Mouse (Mus musculus) c-Kit-positive CD71-positive TER-119-negative erythroid progenitor cells, embryonic 14.5 days (primary cell): ENCODE data around the gene Cpm.
"Not testable (repeated sequence)": the region's sequence is repeated elsewhere in the genome, so short reads cannot be mapped to it uniquely, and the experiment has no call there.

Source experiments
- DNase-seq: peaks from one replicate; pipeline ENCODE4 v3.0.0-alpha.2; 2013; ENCODE audit warnings: low read depth

Cpm gene

DNA sequence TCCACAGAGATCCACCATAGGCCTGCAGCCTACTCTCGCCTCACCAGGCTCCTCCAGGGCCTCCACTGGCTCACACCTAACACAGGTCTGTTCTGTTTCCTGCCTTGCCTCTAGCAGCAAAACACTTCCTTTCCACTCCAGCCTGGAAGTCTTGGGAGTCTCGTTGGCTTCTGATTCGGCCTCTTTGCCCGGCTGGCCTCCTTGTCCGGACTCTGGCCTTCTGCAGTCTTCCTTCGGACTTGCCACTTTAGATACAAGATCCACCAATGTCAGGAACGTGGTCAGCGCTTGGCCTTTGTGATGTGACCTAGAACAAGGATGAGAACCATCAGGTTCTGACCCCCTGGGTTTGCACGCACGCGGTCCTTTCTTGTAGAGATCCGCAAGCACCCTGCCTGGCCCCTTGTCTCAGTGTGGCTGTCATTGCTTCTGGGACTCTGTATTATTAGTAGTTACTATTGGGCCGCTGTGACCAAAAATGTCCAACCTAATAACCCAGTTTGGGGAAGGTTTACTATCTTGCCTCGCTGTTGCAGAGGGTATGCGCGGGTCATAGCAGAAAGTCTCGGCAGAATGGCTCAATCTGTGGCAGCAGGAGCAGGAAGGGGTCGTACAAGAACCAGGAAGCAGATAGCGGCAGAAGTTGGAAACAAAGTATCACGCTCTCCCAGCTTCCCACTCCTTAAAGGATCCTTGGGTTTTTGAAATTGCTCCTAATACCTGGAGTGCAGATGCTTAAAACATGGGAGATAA is 22.1 kb upstream of the Cpm start:
- DNase-seq: no peak

DNA sequence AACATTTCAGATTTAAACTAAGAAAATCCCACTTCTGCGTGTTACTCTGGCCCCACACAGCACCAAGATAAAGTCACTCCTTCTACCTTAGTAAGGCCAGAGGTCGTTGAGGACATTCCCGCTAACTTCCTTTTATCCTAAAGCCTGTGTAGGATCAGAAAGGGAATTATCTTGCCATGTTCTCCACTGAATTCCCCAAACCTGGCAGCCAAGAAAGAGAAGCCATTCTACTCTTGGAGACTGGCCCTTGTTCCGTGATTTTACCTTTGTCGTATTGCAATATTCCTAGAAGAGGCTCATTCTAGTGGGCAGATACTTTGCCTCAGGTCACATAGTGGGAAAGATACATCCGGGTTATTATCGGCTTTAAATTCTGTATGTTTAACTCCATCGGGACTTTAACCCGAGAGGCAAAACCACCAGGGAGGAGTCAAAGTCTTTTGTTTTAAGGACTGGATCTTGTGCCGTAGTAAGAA is 21.5 kb upstream of the Cpm start:
- DNase-seq: no peak

DNA sequence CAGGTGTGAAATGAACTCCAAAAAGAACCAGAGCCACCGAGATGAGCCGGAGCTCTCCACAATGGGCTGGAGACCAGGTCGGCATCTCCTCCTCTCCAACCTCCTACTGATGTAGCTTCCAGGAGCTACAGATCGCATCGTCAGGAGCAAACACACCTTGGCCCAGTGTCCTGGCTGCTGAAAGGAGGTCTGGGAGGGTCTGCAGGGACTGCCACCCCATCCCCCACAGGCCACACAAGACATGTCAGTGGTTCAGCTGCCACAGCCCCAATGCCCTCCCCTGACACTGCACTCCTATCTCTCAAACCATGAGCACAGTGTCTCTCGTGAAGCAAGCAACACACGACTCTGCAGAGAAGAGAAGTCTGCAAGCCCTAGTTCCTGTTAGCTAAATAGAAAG is 20.8 kb upstream of the Cpm start:
- DNase-seq: no peak

DNA sequence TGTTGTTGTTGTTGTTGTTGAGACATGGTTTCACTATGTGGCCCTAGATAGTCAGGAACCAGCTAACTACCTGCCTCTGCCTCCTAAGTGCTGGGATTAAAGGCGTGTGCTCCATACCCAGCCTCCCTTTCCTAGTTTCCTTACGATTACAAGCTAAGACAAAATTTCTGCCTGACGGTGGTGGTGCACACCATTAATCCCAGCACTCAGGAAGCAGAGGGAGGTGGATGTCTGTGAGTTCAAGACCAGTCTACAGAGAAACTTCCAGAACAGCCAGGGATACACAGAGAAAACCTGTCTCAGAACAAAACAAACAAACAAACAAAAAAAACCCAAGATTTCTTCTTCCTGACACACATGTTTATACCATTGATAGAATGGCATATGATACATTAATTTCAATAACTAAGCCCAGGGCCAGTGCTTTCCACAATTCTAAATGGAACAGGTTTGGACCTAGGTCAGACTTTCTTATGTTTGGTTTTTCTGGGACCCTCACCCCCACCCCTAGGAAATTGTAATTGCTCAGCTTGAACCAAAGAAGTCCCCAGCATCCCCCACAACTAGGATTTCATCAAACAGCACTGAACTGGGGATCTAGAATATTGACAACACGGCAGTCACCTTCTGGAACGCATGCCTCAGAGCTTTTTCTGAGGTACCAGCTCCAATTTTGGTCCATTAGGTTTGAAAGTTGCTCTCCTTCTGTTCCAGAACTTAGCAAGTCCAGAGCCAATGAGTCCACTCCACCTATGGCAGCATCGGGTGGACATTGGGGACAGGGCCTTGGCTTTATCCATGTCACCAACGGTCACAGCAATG is 20.1 kb upstream of the Cpm start:
- DNase-seq: no peak

DNA sequence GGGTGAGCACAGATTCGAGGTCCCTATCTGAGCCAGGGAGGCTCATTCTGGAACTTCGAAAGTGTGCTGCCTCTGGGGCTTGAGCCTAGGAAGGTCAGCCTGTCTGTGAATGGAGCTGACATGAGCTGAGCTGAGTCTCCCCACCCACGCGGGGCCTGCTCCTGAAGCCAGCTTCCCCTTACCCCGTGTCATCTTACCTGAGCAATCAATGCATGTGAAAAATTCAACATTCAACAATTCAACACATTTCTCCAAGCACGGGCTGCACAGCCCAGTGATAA is 19.6 kb upstream of the Cpm start:
- no peak for DNase-seq

DNA sequence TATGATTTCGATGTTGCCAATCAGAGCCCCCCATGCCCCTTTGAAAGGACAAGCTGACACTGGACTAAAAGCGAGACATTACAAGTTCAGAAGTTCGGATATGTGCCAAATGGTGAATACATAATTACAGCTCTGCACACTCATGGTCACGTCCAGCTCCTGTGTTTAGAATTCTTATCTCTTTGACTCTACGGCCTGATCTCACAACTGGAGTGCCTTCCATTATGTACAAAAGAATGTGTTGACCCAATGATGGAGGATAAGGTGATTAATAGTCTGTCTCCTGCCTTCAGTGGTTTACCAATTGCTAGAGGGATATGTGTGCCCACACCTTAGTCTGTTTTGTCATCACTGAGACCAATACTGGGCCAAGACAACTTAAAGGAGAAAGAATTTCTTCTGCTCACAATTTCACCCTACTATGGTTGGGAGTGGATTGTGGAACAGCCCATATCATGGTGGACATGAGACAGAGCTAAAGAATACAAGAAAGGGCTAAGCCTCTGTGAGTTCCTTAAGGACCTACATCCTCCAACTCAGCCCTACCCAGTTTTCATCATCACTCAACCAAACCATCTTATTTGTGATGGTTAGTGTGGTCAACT is 19.0 kb upstream of the Cpm start:
- no peak for DNase-seq

DNA sequence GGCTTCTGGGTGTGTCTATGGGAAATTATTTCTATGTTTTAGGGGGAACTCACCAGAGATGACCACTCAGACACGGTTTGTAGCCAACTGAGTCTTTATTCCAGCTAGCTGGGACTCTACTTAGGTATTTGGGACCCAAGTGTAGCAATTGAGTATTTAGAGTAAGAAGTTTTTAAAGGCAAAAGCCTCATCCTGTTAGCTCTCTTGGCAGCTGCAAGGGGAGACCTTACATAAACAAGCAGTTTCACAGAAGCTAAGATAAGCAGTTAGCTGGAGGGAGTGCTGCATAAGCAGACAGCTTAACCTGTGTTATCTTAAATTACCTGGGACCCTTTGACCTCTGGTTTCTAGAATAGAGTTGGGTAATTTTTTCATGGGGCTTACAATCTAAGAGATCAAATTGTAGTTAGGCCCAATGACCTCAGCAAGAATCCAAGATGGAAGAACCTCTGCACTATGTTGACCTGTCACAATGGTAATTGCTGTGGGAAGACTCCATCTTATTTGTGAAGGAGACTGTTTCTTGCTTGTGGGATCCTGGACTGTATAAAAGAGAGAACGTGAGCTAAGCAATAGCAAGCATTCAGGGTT is 18.4 kb upstream of the Cpm start:
- no peak for DNase-seq

DNA sequence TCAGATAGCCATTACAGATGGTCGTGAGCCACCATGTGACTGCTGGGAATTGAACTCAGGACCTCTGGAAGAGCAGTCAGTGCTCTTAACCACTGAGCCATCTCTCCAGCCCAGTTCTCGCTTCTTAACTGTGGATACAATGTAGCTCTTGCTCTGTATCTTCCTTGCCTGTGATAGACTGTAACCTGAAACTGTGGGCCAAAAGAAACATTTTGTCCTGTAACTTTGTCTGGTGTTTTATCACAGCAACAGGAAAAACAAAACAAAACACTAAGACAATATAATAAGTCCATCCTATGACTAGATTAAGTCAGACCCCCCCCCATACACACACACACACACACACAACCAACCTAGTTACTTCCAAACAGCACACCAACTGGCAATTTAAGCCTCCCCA is 17.8 kb upstream of the Cpm start:
- no peak for DNase-seq

DNA sequence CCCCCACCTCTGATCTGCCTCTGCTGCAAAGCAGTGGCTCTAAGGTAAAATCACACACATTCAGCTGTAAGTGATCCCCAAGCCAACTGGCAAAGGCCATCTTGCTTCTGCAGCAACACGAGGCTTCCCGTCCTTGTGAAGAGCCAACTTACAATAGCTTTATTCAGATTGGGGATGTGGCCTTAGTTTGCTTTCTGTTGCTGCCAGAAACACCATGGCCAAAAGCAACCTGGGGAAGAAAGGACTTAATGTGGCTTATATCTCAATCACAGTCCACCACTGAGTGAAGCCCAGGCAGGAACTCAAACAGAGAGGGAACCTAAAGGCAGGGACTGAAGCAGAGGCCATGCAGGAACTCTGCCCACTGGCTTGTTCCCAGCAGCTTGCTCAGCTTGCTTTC is 17.3 kb upstream of the Cpm start:
- no peak for DNase-seq

DNA sequence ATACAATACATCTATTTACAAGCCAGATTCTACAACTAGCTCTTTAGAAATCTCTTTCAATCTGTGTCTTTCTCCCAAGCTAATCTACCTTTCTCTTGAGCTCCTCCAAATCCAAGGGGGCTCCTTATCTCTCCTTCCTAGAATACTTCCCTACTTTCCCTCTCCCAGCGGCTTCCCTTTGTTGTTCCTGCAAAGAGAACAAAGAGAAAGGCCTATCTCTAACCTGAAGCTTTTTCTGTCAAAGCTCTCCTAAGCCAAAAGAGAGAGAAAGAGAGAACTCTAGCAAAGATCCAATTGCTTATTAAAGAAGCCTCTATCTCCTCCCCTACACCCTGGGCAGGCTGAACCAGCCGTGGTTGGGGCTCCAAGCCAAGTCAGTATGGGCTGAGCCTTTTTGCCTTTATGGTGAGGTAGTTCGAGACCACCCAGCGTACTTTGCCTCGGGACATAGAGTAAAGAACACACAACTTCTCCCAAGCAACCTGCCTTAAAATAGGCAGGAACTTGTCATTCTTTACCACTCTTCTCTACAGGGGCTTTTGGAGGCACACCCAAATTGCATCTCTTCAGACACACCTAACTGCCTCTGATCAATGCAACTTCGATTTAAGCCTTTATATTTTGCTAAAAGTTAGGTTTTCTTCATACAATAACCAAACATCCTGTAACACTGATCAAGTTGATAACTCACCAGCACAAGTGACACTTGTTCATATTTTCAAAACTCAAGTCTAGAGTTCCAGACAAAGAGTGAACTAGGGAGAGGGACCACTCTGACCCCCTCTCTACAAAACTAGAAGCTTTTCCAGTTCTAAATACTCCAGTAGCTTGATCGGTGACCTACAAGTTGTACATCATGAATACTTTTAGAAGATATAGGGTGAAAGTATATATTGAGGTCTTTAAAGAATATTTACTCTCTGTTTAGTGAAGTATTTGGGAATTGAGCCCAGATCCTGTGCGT is 16.4 kb upstream of the Cpm start:
- no peak for DNase-seq

DNA sequence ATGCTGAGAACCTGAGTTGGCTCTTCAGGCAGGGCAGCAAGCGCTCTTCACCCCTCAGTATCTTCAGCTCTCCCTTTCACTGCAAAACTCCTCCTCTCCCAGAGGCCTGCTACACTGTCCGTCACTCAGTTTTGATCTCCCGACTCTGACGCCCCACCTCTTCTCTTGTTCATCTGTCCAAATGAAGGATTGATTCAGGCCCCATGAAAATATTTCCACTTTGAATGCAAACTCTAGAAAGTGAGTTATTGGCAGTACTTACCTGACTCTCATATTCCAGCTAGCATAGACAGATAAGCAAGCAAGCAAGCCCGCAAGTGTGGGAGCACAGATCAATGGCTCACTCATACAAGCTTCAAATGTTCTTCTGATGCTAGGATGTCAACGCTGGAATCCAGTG is 15.3 kb upstream of the Cpm start:
- DNase-seq: no peak

DNA sequence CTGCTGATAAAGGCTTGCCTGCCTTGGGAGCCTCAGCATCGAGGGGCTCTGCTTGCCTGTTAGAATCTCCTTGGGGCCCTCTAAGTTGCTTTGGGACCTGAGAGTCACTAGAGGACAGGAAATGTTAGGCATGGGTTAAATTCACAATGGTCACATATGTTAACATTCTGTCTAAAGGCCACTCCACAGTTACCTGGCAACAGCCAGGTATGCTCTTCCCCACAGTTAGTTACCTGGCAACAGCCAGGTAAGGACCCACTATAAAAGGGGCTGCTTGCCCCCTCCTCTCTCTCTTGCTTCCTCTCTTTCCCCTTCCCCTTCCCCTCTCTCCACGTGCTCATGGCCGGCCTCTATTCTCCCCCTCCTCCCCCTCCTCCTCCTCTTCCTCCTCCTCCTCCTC is 14.9 kb upstream of the Cpm start:
- no peak for DNase-seq

DNA sequence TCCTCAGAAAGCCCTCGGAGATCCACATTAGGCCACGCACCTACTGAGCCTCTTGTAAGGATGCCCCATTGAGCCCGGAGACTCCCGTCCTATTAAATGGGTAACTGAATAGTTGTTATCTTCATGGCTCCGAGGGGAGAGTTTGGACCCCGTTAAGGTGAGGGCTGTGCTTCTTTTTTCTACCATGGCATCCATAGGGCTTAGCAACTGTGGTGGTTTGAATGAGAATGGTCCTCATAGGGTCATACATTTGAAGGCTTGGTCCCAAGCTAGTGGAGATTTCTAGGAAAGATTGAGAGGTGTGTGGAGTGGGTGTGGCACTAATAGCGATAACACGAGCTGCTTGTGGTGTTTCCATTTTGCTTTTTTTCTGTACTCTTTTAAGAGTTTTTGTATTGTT is 14.1 kb upstream of the Cpm start:
- no peak for DNase-seq

DNA sequence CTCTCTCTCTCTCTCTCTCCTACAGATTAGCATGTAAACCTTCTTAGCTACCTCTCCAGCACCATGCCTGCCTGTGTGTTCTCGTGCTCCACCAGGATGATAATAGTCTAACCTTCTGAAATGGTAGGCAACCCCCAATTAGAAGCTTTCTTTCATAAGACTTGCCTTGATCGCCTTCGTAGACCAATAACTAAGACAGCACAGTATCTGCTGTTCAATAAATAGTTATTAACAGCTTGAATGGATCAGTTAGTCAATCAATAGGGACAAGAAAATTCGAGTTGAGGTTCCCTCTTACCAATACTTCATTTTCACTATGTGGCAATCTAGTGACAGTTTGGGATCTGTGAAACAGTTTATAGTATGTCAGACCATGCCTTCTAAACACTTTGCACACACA is 13.6 kb upstream of the Cpm start:
- DNase-seq: no peak

DNA sequence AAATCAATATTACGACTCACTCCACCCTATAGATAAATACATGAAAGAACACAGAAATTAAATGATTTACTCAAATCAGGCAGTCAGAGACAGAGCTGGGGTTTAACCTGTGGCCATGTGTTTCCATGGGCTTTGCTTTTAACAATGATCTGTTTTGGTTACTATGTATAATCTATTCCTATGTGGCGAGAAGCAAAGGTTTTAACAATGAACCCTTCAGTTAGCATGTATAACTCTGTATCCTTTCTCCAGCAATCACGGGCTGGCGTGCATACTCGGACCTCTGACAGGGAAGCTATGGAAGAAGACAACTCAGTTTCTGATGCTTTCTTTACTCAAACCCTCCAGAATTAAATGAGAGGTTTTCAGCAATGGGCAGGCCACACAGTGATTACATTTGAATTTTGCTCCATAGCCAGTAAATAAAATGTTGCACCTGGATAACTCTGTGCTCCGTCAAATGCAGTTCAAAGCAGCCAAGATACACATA is 13.1 kb upstream of the Cpm start:
- DNase-seq: no peak

DNA sequence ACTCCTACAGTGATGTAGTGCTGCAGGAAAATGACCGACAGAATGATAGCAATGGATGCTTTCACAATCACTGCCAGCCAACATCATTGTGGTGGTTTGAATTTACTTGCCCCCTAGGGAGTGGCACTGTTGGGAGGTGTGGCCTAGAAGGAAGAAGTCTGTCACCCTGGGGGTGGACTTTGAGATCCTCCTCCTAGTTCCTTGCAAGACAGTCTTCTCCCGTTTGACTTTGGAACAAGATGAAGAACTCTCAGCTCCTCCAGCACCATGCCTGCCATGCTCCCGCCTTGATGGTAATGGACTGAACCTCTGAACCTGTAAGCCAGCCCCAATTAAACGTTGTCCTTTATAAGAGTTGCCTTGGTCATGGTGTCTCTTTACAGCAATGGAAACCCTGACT is 12.5 kb upstream of the Cpm start:
- not testable (repeated sequence) for DNase-seq

DNA sequence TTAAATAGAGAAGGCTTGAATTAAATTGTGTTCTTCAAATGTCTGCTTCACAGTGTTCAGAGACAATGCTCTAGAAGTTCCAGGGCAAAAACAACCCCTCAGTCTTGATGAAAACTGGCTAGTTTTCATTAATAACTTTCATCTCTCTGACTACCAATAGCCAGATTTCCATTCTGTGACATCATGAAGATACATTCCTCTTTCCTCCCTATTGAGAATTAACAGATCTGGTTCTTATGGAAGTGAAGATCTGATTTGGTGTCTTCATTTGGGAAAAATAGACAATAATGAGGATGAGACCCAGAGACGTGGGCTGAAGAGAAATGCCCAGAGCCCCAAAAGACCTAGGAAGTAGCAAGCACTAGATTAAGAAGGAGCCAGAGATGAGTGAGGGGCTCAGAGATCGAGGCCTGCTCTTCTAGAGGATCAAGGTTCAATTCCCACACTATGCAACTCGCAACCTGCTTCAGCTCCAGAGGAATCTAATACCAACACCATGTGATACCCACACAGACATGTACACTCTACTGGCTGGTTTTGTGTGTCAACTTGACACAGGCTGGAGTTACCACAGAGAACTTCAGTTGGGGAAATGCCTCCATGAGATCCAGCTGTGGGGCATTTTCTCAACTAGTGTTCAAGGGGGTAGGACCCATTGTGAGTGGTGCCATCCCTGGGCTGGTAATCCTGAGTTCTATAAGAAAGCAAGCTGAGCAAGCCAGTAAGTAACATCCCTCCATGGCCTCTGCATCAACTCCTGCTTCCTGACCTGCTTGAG is 11.5 kb upstream of the Cpm start:
- no peak for DNase-seq

DNA sequence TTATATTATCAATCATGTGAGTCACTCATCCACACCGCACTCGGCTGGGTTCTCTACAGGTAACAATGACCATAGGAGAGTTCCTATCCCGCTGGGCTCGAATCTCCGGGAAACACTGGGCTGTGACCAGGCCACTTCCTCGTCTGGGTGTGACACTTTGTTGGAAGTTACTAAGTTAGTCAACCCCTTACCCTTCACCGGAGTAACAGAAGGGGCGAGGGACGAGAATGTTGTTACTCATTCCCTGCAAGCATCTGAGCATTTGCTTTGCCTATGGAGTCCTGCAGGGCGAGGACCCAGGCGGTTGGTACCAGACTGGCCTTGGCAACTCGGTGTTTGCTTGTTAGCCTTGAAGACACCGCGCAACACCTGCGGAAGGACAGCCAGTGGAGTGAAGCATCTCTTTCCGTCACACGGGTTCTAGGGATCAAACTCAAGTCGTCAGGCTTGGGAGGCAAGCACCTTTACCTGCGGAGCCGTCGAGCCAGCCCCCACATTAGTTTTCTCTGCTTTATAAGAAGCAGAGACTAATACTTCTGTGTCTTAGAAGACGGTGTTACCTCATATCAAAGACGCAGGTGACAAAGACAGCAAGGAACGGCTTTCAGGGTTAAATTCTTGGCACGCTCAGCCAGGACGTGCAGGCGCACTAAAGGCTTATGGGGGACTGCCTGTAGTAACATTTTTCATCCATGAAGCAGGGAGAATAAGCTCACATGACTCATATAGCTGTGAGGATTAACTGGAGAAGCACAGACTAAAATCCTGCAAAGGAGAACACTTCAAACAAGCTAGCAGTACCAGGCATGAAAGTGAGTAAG is 10.0 kb upstream of the Cpm start:
- DNase-seq: no peak

DNA sequence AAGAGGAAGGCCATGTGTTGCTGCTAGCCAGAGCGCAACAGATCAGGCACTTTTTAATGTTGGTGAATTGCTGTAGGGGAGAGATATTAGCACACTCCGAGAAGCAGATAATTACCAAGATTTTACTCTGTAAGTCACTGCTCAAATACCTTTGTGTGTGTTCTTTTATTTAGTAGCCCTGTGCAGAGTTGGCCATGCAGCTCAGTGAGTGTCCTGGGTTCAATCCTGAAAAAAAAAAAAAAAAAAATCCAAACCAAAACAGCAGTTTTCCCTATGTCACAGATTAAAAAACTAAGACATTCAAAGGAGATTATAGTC is 9.5 kb upstream of the Cpm start:
- no peak for DNase-seq

DNA sequence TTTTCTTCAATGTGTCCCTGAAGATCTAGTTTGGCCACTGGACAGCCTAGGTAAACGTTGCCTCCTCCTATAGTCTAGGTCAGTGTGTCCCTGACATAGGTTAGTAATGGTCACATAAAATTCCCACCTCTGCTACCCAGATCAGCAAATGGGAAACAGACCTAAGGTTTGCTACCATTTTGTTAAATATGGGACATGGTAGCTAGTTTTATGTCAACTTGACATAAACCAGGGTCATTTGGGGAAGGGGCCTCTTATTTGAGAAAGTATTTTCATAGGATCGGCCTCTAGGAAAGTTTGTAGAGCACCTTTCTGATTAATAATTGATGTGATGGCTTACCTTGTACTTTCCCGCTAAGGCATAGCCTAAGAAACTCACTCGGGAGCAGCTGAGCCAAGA is 8.8 kb upstream of the Cpm start:
- no peak for DNase-seq
